Mouse (Mus musculus) intestine, embryonic 14.5 days (tissue): ENCODE results near the gene Fut2. TPM values are rescaled to one million over a fixed set of nuclear protein-coding genes. Genes with fewer than 3 reads are reported as not detected.
A peak's percentile ranks its signal among the peaks of the same experiment; 100 is the strongest.

ENCODE experiments used
- ATAC-seq: fragments of 200-750 bp; cut with Nextera tagmentation; replicated peaks from 2 replicates; pipeline ENCODE4 v1.8.0; 2017; ENCODE audit warnings: low read depth, moderate number of reproducible peaks, moderate TSS enrichment, moderate library complexity; ENCODE audit not compliant: low FRiP score, low TSS enrichment
- DNase-seq: peaks from one replicate; pipeline ENCODE4 v3.0.0-alpha.2; 2018; ENCODE audit warnings: low spot score
- H3K27ac ChIP-seq: fragments of 300-500 bp; sonication (generic); 2 replicates; pipeline ENCODE4 v1.5.1; 2014; ENCODE audit warnings: low read depth, mild to moderate bottlenecking, control low read depth
- H3K27me3 ChIP-seq: fragments of 300-500 bp; sonication (generic); replicated peaks from 2 replicates; pipeline ENCODE4 v1.6.1; 2014; ENCODE audit warnings: low read length, control low read depth; ENCODE audit not compliant: control insufficient read depth, insufficient read depth
- H3K36me3 ChIP-seq: fragments of 300-500 bp; sonication (generic); 2 replicates; pipeline ENCODE4 v1.6.1; 2014; ENCODE audit warnings: low read length, control low read depth; ENCODE audit not compliant: control insufficient read depth, insufficient read depth
- H3K4me1 ChIP-seq: fragments of 300-500 bp; sonication (generic); replicated peaks from 2 replicates; pipeline ENCODE4 v1.6.1; 2014; ENCODE audit warnings: low read length, control low read depth, mixed read lengths; ENCODE audit not compliant: control insufficient read depth, insufficient read depth
- H3K4me2 ChIP-seq: fragments of 300-500 bp; sonication (generic); 2 replicates; pipeline ENCODE4 v1.6.1; 2014; ENCODE audit warnings: low read length
- H3K4me3 ChIP-seq: fragments of 300-500 bp; sonication (generic); 2 replicates; pipeline ENCODE4 v1.5.1; 2014; ENCODE audit warnings: low read depth, low read length, control low read depth, mixed read lengths
- H3K9ac ChIP-seq: fragments of 300-500 bp; sonication (generic); 2 replicates; pipeline ENCODE4 v1.6.1; 2014; ENCODE audit warnings: mild to moderate bottlenecking, low read length
- H3K9me3 ChIP-seq: fragments of 300-500 bp; sonication (generic); 2 replicates; pipeline ENCODE4 v1.6.1; 2016; ENCODE audit warnings: low read length, control low read depth; ENCODE audit not compliant: control insufficient read depth
- WGBS: fragments of 180-500 bp; shearing (Covaris S2); extraction: QIAGEN DNeasy Blood & Tissue Kit; methylation state at CpG from one replicate; pipeline ENCODE4 v1.1.7; 2014; 5-methylcytosine and 5-hydroxymethylcytosine counted together
- polyA plus RNA-seq: library from polyadenylated mRNA; unstranded; fragments of >200 nt; fragmentation: Nextera tagmentation; extraction: Ambion mirVana; gene quantifications from 2 replicates; pipeline ENCODE4 v1.2.1, GENCODE M21; 2014

The Fut2 gene
- polyA plus RNA-seq, 1 experiment from 2014 or later: 7.9 TPM

DNA sequence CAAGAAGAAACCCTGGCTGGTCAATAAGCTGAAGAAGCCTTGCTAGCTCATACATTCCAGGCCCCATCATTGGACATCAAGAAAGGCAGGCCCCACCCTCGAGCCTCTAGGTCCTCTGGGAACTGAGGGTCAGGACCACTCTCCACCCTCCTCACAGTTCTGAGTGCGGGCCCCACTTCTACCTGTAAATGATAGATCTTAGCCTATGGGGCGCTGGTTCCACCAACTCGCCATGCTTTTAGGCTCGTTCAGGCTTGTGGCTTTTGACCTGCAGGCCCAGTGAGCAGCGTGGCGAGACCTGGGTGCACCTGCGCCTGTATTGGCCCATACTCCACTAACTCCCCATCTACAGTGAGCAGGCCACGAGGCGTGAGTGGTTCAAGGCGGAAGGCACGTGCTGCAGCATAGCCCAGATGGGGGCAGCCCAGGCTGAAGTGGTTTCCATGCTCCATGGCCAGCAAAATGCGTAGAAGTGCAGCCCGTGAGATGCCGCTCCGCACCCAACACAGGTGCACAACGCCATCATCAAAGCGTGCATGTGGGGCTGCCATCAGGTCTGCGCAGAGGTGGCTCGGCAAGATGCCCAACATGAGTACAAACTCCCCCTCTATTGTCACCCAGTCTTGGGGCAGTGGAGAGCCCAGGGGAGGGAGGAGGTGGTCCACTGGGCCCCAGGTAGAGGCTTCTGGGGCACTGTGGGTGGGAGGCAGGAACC lies 44.4 kb upstream of the Fut2 start:
- Histone ChIP-seq H3K36me3 (peaks cover 43% of the 10 kb centered on the region), H3K4me1 (peaks cover 35% of the 10 kb centered on the region), H3K4me2 (no peak overlapping the region), H3K9me3 (no peaks in the 10 kb centered on the region), H3K27me3 (no peaks in the 10 kb centered on the region), H3K27ac (no peak overlapping the region), H3K4me3 (no peak overlapping the region), H3K9ac (no peak overlapping the region)
- no peak for ATAC-seq
- DNase-seq: no peak
- 91% methylated on average over 20 of the region's 20 CpGs for WGBS

DNA sequence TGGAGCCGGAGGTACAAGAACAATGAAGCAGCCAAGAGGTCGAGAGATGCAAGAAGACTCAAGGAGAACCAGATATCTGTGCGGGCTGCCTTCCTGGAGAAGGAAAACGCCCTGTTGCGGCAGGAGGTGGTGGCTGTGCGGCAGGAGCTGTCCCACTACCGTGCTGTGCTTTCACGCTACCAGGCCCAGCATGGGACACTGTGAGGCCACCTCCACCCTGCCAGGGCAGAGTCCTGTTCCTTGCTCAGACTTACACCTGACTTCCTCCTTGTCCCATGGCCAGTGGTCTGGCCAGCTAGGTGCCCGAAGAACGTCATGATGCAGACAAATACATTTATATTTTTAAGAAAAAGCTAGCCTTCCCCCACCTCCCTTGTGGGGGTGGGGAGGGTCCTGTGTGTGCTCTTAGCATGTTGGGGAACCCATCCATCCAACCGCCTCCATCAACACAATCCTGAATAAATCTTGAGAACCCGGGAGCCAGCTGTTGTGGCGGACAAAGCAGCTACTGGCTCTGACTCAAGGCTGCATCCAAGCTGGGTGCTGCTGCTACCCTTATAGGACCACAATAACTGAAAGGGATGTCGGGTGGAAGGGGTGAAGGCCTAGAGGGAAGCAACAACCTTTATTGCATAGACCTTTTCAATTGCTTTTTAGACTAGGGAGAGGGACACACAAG lies 43.6 kb upstream of the Fut2 start:
- Histone ChIP-seq H3K9ac (no peak overlapping the region), H3K9me3 (no peaks in the 10 kb centered on the region), H3K4me3 (no peak overlapping the region), H3K4me2 (no peak overlapping the region), H3K36me3 (peaks cover 43% of the 10 kb centered on the region), H3K27me3 (no peaks in the 10 kb centered on the region), H3K4me1 (peaks cover 37% of the 10 kb centered on the region), H3K27ac (no peak overlapping the region)
- ATAC-seq (no peak), DNase-seq (no peak)
- 71% methylated on average over 14 of the region's 14 CpGs for WGBS

DNA sequence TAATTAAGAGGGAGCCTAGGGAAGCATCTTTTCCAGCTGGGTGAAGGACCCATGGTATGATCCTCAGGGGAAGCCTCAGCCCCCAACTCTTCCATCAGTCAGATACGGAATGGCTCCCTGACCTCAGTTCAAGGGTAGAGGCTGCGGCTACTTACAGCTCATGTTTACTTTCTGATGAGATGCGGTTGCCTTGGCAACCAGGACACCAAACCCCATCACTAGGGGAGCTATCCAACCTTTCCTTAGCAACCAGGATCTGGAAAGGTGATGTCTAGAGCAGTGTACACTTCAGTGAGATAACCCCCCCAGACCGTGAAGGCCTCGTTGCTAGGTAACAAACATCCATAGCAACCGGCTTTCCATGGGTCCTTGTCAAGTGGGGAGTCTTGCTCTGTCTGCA lies 42.8 kb upstream of the Fut2 start:
- no peaks in the 10 kb centered on the region for H3K9me3 ChIP-seq
- peaks cover 43% of the 10 kb centered on the region for H3K36me3 ChIP-seq
- DNase-seq (no peak), ATAC-seq (no peak)
- no peaks in the 10 kb centered on the region for H3K27me3 ChIP-seq
- no peak overlapping the region for H3K27ac ChIP-seq
- 45% methylated on average over 6 of the region's 6 CpGs for WGBS
- H3K4me1 ChIP-seq: peaks cover 31% of the 10 kb centered on the region
- H3K4me2 ChIP-seq: no peak overlapping the region
- H3K4me3 ChIP-seq: no peak overlapping the region
- H3K9ac ChIP-seq: no peak overlapping the region

DNA sequence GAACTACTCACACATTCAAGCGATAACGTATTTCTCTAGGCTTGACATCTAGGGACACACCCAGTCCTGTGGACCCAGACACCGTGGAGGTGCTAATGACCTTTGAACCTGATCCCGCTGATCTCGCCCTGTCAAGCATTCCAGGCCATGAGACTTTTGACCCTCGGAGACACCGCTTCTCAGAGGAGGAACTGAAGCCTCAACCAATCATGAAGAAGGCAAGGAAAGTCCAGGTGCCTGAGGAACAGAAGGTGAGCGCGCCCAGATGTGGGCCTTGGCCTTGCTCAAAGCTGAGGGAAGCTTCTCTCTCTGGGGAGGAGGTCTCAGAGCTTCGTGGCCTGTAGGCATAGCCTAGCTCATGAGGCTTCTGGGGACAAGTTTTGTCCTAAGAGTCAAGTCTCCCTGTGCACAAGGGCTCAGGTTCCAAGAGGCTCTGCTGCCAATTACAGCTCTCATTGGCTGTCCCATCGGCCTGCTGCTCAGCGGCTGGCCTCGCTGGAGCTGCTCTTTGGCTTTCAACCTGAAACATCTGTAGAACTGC lies 42.1 kb upstream of the Fut2 start:
- no peaks in the 10 kb centered on the region for H3K27me3 ChIP-seq
- H3K4me1 ChIP-seq: peaks cover 36% of the 10 kb centered on the region
- H3K9ac ChIP-seq: no peak overlapping the region
- peaks cover 39% of the 10 kb centered on the region for H3K36me3 ChIP-seq
- WGBS: 30% methylated on average over 13 of the region's 13 CpGs
- H3K9me3 ChIP-seq: no peaks in the 10 kb centered on the region
- ATAC-seq (no peak), DNase-seq (no peak)
- peak overlapping the region; percentile 96 for H3K4me2 ChIP-seq
- H3K4me3 ChIP-seq: no peak overlapping the region
- H3K27ac ChIP-seq: peak overlapping the region; percentile 34; the same call in 1 of the 2 replicates

DNA sequence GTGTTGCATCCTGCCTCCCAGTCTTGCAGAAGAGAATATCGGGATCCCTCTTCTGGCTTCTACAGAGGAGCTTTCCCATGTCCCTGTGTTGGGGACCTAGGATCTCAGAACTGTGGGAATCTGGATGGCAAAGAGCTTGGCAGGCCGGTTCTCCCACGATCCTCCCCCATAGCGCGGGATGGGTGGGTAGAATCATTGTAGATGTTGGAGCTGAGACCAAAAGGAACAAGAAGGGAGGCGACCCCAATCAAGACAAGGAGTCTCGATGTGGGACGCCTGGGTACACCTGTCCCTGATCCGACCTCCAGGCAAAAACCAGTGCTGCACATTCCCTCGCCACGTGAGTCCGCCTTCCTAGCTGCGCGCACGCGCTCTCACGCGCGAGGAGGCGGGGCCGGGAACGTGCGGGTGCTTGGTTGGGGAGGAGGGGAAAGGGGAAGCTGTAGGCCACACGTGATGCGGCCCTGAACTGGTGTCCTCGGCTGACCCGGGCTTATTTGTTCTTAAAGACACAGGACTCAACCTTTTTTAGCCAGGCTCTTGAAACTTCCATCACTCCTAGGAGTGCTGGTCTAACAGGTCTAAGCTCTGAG lies 41.3 kb upstream of the Fut2 start:
- peak overlapping the region; percentile 65 for H3K4me3 ChIP-seq

DNA sequence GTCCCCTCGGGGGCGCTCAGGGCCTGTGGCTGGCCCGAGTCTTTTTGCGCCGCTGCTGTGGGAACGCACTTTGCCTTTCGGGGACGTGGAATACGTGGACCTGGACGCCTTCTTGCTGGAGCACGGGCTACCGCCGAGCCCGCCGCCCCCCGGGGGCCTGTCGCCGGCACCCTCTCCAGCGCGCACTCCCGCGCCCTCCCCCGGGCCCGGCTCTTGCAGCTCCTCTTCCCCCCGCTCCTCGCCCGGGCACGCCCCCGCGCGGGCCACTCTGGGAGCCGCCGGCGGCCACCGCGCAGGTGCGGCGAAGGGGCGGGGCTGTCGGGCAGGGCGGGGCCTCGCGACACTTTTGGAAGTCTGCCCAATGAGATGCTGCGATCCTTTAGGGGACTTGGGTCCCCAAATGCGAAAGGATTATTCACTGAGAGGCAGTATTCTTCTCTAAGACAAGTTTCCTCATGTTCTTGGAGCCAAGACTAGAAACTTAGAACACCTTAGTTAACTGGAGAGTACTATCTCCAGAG lies 40.6 kb upstream of the Fut2 start:
- Histone ChIP-seq H3K4me1 (peaks cover 36% of the 10 kb centered on the region), H3K9ac (peak overlapping the region; percentile 69), H3K4me2 (peak overlapping the region; percentile 96), H3K27me3 (no peaks in the 10 kb centered on the region), H3K36me3 (peaks cover 24% of the 10 kb centered on the region), H3K27ac (peak overlapping the region; percentile 70), H3K4me3 (peak overlapping the region; percentile 65), H3K9me3 (no peaks in the 10 kb centered on the region)
- ATAC-seq: no peak
- peak; percentile 89 for DNase-seq
- 2% methylated on average over 37 of the region's 45 CpGs for WGBS

More for the DNA sequence above, 41.3 kb upstream of the Fut2 start:
- H3K4me1 ChIP-seq: peaks cover 36% of the 10 kb centered on the region
- H3K9me3 ChIP-seq: no peaks in the 10 kb centered on the region
- no peak; the same call in 1 of the 2 replicates for ATAC-seq
- H3K4me2 ChIP-seq: peak overlapping the region; percentile 96
- no peaks in the 10 kb centered on the region for H3K27me3 ChIP-seq
- peak overlapping the region; percentile 8; the same call in 1 of the 2 replicates for H3K9ac ChIP-seq
- peaks cover 31% of the 10 kb centered on the region for H3K36me3 ChIP-seq
- H3K27ac ChIP-seq: peak overlapping the region; percentile 61
- peak; percentile 94 for DNase-seq
- WGBS: under 1% methylated on average over 27 of the region's 27 CpGs

DNA sequence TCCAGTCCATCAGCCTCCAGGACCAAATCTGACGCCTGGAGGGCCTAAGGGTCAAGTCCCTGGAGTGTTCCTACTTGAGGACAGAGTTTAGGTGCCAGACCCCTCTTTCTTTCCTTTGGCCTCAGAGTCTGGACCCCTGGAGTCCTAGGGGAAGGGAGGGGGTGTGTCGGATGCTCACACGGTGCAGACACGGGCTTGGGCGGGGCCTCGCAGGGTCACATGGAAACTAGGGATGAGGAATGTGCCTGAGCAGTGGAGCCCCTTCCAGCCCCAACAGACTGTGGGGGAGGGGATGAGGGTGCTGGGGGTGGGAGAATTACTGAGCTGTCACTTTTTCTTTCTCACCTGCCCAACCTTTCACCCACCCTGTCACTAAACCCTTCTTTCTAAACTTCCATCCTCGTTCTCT lies 39.7 kb upstream of the Fut2 start:
- Histone ChIP-seq H3K36me3 (peaks cover 16% of the 10 kb centered on the region), H3K9ac (peak overlapping the region; percentile 69), H3K27ac (peak overlapping the region; percentile 73; the same call in 1 of the 2 replicates), H3K9me3 (no peaks in the 10 kb centered on the region), H3K4me2 (peak overlapping the region; percentile 96), H3K4me1 (peaks cover 36% of the 10 kb centered on the region), H3K4me3 (peak overlapping the region; percentile 65), H3K27me3 (no peaks in the 10 kb centered on the region; the same call in 1 of the 2 replicates)
- ATAC-seq (peak; percentile 14; the same call in 1 of the 2 replicates), DNase-seq (peak; percentile 83)
- 2% methylated on average over 7 of the region's 7 CpGs for WGBS

DNA sequence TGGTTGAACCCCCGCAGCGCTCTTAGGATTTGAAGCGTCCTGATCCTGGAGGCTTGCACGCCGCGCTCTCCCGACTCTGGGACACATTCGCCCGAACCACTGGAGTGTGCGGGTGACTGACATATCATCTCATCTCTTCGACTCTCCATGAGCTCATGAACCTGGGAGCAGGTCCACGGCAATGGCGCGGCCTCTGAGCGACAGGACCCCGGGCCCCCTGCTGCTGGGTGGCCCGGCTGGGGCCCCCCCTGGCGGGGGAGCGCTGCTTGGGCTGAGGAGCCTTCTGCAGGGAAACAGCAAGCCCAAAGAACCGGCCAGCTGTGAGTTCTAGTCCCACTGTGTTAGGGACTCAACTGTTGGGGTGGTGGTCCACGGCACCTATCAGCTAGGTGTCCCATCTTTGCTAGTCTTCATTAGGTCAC lies 39.3 kb upstream of the Fut2 start:
- Histone ChIP-seq H3K27ac (peak overlapping the region; percentile 73), H3K9ac (peak overlapping the region; percentile 39), H3K4me2 (peak overlapping the region; percentile 96), H3K9me3 (no peaks in the 10 kb centered on the region), H3K36me3 (peaks cover 11% of the 10 kb centered on the region), H3K4me3 (peak overlapping the region; percentile 65), H3K4me1 (peaks cover 38% of the 10 kb centered on the region), H3K27me3 (peaks cover 1% of the 10 kb centered on the region)
- DNase-seq (peak; percentile 83), ATAC-seq (peak; percentile 5)
- under 1% methylated on average over 21 of the region's 21 CpGs for WGBS
